Mouse (Mus musculus): ENCODE measurements at regions not wholly inside any gene's neighbourhood (a gene's known extent, or its start where the extent isn't known, plus 50 kb on each side); places are given as distances from the start of the nearest gene placed in this dataset.
A peak's percentile ranks its signal among the peaks of the same experiment; 100 is the strongest.

DNA sequence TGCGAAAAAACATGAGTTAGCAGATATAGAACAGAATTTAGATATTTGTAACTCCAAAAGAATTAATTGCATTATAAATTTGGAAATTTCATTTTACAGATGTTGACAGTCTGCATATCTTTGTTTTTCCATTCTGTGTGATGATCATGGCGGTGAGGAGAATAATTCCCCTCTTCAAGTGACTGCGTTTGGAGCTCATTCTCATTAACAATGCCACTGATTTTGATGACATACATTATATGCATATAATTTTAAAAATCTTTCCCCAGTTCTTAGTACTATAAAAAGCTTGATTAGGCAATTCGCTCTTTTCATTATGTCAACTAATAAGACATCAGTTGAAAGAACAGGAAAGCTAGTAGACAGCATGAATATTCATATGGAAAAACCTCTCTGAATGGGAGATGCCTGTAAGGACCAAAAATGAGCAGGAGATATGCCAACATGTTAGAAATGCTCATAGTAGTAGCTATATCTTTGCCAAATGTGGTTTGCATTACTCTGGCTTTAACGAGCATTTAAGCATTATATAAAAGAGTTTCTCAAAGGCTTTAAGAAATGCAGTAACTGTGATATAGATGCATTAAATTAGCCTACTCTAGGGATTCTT is 849.2 kb upstream of the Cldn34c4 start:
- no peak for DNase-seq (ENCODE audit: low spot score in 2 of 2)
- intact Hi-C loops (cut with DNase I): no loop called here

DNA sequence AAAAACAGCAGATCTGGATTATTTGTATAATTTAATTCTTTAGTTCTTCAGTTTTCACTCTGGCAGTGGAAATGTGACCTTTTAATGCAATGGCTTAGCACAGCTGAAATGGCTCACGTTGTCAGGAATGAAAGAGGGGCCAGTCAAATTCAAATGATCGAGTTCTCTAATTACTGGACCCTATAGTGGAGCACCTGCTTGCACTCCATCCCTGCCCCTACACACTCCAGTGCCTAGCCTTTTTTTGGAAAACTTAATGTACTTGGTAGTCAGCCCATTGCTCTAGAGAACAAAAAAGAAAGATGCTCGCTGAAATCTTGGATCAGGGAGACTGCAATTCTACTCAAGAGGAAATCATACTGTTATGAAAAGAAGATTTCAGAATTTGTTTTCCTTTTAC is 841.0 kb upstream of the Cldn34c4 start:
- no peak for DNase-seq (ENCODE audit: low spot score in 2 of 2)
- intact Hi-C loops (cut with DNase I): no loop called here

DNA sequence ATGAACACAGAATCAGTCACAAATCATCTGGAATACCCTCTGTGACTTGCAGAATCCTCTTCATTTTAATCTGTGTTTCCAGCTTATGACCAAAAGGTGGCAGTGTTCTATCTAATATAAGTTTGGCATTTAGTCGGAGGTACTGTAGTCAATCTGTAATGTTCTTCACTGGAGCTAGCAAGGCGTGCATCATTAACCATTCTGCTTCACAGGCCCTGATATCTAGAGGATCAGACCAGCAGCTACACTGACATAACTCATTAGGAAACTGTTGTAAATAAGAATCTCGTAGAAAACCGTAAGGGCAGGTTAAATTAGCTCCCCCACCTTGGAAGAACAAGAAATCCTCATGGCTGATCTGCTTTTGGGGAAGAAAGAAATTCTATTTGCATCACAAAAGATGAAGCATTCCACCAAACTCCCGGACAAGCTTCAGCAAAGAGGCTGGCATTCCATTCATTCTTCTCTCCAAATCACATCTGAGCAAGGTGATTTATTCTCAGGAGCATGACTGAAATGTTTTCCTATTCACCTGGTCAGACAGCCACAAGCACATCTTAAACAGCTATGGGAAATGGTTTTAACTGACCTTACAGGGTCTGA is 840.0 kb upstream of the Cldn34c4 start:
- DNase-seq (ENCODE audit: low spot score in 2 of 2): peak; percentile 23 to 38
- intact Hi-C loops (cut with DNase I): no loop called here
